Mouse (Mus musculus) liver, embryonic 11.5 days (tissue): ENCODE data around the gene Pdxp. TPM values are rescaled to one million over a fixed set of nuclear protein-coding genes. Genes with fewer than 3 reads are reported as not detected.

Experiments used
- ATAC-seq: fragments of 200-750 bp; cut with Nextera tagmentation; replicated peaks from 2 replicates; pipeline ENCODE4 v1.8.0; 2017; ENCODE audit warnings: moderate number of reproducible peaks, mild to moderate bottlenecking, moderate TSS enrichment, moderate library complexity; ENCODE audit not compliant: low FRiP score
- DNase-seq: peaks from one replicate; pipeline ENCODE4 v3.0.0-alpha.2; 2017; ENCODE audit warnings: low spot score
- H3K27ac ChIP-seq: fragments of 300-500 bp; sonication (generic); 2 replicates; pipeline ENCODE4 v1.5.1; 2014; ENCODE audit warnings: mild to moderate bottlenecking, low read depth, low read length, control low read depth
- H3K27me3 ChIP-seq: fragments of 300-500 bp; sonication (generic); replicated peaks from 2 replicates; pipeline ENCODE4 v1.6.1; 2014; ENCODE audit warnings: low read length, mixed read lengths; ENCODE audit not compliant: control insufficient read depth, insufficient read depth
- H3K36me3 ChIP-seq: fragments of 300-500 bp; sonication (generic); 2 replicates; pipeline ENCODE4 v1.6.1; 2014; ENCODE audit warnings: mild to moderate bottlenecking, low read length, moderate library complexity, mixed read lengths; ENCODE audit not compliant: control insufficient read depth, insufficient read depth
- H3K4me1 ChIP-seq: fragments of 300-500 bp; sonication (generic); replicated peaks from 2 replicates; pipeline ENCODE4 v1.6.1; 2014; ENCODE audit warnings: low read length, mixed read lengths; ENCODE audit not compliant: control insufficient read depth, insufficient read depth
- H3K4me2 ChIP-seq: fragments of 300-500 bp; sonication (generic); 2 replicates; pipeline ENCODE4 v1.6.1; 2014; ENCODE audit warnings: mild to moderate bottlenecking, control low read depth, moderate library complexity
- H3K4me3 ChIP-seq: fragments of 300-500 bp; sonication (generic); 2 replicates; pipeline ENCODE4 v1.5.1; 2014; ENCODE audit warnings: low read depth, low read length, control low read depth
- H3K9ac ChIP-seq: fragments of 300-500 bp; sonication (generic); 2 replicates; pipeline ENCODE4 v1.6.1; 2014; ENCODE audit warnings: low read depth, low read length, control low read depth
- H3K9me3 ChIP-seq: fragments of 300-500 bp; sonication (generic); 2 replicates; pipeline ENCODE4 v1.6.1; 2016; ENCODE audit warnings: low read length, inconsistent platforms, mixed read lengths; ENCODE audit not compliant: control insufficient read depth
- WGBS: fragments of 180-500 bp; shearing (Covaris S2); extraction: QIAGEN DNeasy Blood & Tissue Kit; methylation state at CpG from one replicate; pipeline ENCODE4 v1.1.7; 2014; 5-methylcytosine and 5-hydroxymethylcytosine counted together
- microRNA-seq: library from miRNA; unstranded; fragments of <30 nt; microRNA quantifications from one replicate; pipeline ENCODE4, GENCODE M21; 2017; ENCODE audit warnings: borderline number of aligned reads
- polyA plus RNA-seq: library from polyadenylated mRNA; unstranded; fragments of >200 nt; fragmentation: Nextera tagmentation; extraction: Ambion mirVana; gene quantifications from 2 replicates; pipeline ENCODE4 v1.2.1, GENCODE M21; 2014

Pdxp gene
- polyA plus RNA-seq, 1 experiment from 2014 or later, result 23.7 TPM

GRCm38 (mm10) chr15:78957021-78957420, 43.3 kb downstream of the Pdxp start:
- Histone ChIP-seq H3K9ac (no peak overlapping the region), H3K4me1 (no peaks in the 10 kb centered on the region), H3K27me3 (0 out of 2 replicates have a peak, but pooled peaks cover 2% of the 10 kb centered on the region), H3K9me3 (no peaks in the 10 kb centered on the region), H3K4me3 (no peak overlapping the region), H3K27ac (no peak overlapping the region), H3K36me3 (no peaks in the 10 kb centered on the region), H3K4me2 (no peak overlapping the region)
- WGBS, result 50% methylated on average over 15 of the region's 15 CpGs
- no peak for DNase-seq
- no peak for ATAC-seq

- Histone ChIP-seq H3K27ac (no peak overlapping the region), H3K4me2 (no peak overlapping the region), H3K9ac (no peak overlapping the region), H3K4me3 (no peak overlapping the region), H3K9me3 (no peaks in the 10 kb centered on the region), H3K36me3 (no peaks in the 10 kb centered on the region), H3K4me1 (0 out of 2 replicates have a peak, but pooled peaks cover 2% of the 10 kb centered on the region), H3K27me3 (0 out of 2 replicates have a peak, but pooled peaks cover 2% of the 10 kb centered on the region)
- DNase-seq (no peak), ATAC-seq (no peak)
- 73% methylated on average over 11 of the region's 11 CpGs for WGBS
These were observed 45.8 kb downstream of the Pdxp start for GRCm38 (mm10) chr15:78959537-78959936.

- no peaks in the 10 kb centered on the region for H3K36me3 ChIP-seq
- 61% methylated on average over 4 of the region's 4 CpGs for WGBS
- no peak for DNase-seq
- no peak overlapping the region for H3K27ac ChIP-seq
- no peak overlapping the region for H3K9ac ChIP-seq
- no peak overlapping the region for H3K4me3 ChIP-seq
- no peak for ATAC-seq
- no peaks in the 10 kb centered on the region for H3K9me3 ChIP-seq
- 0 out of 2 replicates have a peak, but pooled peaks cover 2% of the 10 kb centered on the region for H3K4me1 ChIP-seq
- no peak overlapping the region for H3K4me2 ChIP-seq
- H3K27me3 ChIP-seq, result 0 out of 2 replicates have a peak, but pooled peaks cover 2% of the 10 kb centered on the region
These were observed 46.4 kb downstream of the Pdxp start for GRCm38 (mm10) chr15:78960088-78960487.

- no peak; the same call in 1 of the 2 replicates for ATAC-seq
- Histone ChIP-seq H3K27ac (no peak overlapping the region), H3K9me3 (no peaks in the 10 kb centered on the region), H3K4me3 (no peak overlapping the region), H3K4me2 (no peak overlapping the region), H3K9ac (no peak overlapping the region), H3K27me3 (no peaks in the 10 kb centered on the region), H3K36me3 (no peaks in the 10 kb centered on the region), H3K4me1 (0 out of 2 replicates have a peak, but pooled peaks cover 2% of the 10 kb centered on the region)
- 27% methylated on average over 2 of the region's 2 CpGs for WGBS
- DNase-seq, result no peak
These were observed 49.2 kb downstream of the Pdxp start for GRCm38 (mm10) chr15:78962885-78963284.

Small RNA genes within 50 kb of the gene (microRNA-seq; reads per million reads assigned to microRNA genes)
- gene Mir6955, result 1.8 reads per million

Other genes starting within 250 kb of the Pdxp start
- not detected in 2 replicates for gene Elfn2, start 195.1 kb upstream of the Pdxp start, polyA plus RNA-seq
- gene Mfng, start 140.4 kb upstream of the Pdxp start, polyA plus RNA-seq, result 12.4 and 19.2 TPM in 2 replicates
- gene Card10, start 110.9 kb upstream of the Pdxp start, polyA plus RNA-seq, result 2.3 and 2.7 TPM in 2 replicates
- 21.9 and 23.9 TPM in 2 replicates for gene Cdc42ep1, start 71.3 kb upstream of the Pdxp start, polyA plus RNA-seq
- 6.9 and 11.4 TPM in 2 replicates for gene Lgals2, start 58.4 kb upstream of the Pdxp start, polyA plus RNA-seq
- gene Gga1, start 36.7 kb upstream of the Pdxp start, polyA plus RNA-seq, result 40.8 and 43.0 TPM in 2 replicates
- 0.55 and 0.99 TPM in 2 replicates for gene Gm49510, start 14.3 kb upstream of the Pdxp start, polyA plus RNA-seq
- 69.4 and 70.3 TPM in 2 replicates for gene Sh3bp1, start 14.2 kb upstream of the Pdxp start, polyA plus RNA-seq
- 761 and 837 TPM in 2 replicates for gene Lgals1, start 12.8 kb downstream of the Pdxp start, polyA plus RNA-seq
- gene Nol12, start 21.0 kb downstream of the Pdxp start, polyA plus RNA-seq, result 69.6 and 75.3 TPM in 2 replicates
- gene Triobp, start 33.8 kb downstream of the Pdxp start, polyA plus RNA-seq, result 46.7 and 50.7 TPM in 2 replicates
- 124 and 138 TPM in 2 replicates for gene H1f0, start 114.5 kb downstream of the Pdxp start, polyA plus RNA-seq
- gene Galr3, start 128.0 kb downstream of the Pdxp start, polyA plus RNA-seq, result 0.22 and 0.34 TPM in 2 replicates
- 57.2 and 61.5 TPM in 2 replicates for gene Ankrd54, start 149.0 kb downstream of the Pdxp start, polyA plus RNA-seq
- gene Eif3l, start 161.3 kb downstream of the Pdxp start, polyA plus RNA-seq, result 257 and 291 TPM in 2 replicates
- gene Micall1, start 195.0 kb downstream of the Pdxp start, polyA plus RNA-seq, result 4.1 and 5.7 TPM in 2 replicates
- 432 and 463 TPM in 2 replicates for gene Polr2f, start 227.1 kb downstream of the Pdxp start, polyA plus RNA-seq
- gene 1700088E04Rik, start 227.3 kb downstream of the Pdxp start, polyA plus RNA-seq, result 1.8 and 2.2 TPM in 2 replicates